Mouse (Mus musculus): ENCODE measurements around the gene Sp3. TPM values are rescaled to one million over a fixed set of nuclear protein-coding genes. Genes with fewer than 3 reads are reported as not detected.
A peak's percentile ranks its signal among the peaks of the same experiment; 100 is the strongest.

Sp3 gene
- polyA plus RNA-seq, 1 experiment from 2014 or later = 72.3 TPM

GRCm38 (mm10) chr2:73012636-73013035 lies 32.4 kb upstream of the Sp3 start:
- ATAC-seq (ENCODE audit: insufficient read depth) = no peak
- TF ChIP-seq CTCF (IDR thresholded peaks at IDR 0.05; ENCODE audit: low read depth) = no peak
- no peaks in the 10 kb centered on the region for H3K27me3 ChIP-seq (ENCODE audit: insufficient read depth, low read length)
- no peak overlapping the region for H3K9ac ChIP-seq
- no peak overlapping the region for H3K4me2 ChIP-seq
- 73% methylated on average over 19 of the region's 20 CpGs for WGBS
- peak; percentile 64 for DNase-seq
- no peak overlapping the region for H3K4me3 ChIP-seq (ENCODE audit: low read depth, low read length)
- H3K27ac ChIP-seq (ENCODE audit: low read depth) = no peak overlapping the region
- no peaks in the 10 kb centered on the region for H3K4me1 ChIP-seq (ENCODE audit: insufficient read depth)
- no peaks in the 10 kb centered on the region for H3K36me3 ChIP-seq (ENCODE audit: insufficient read depth)
- peaks cover 15% of the 10 kb centered on the region for H3K9me3 ChIP-seq (ENCODE audit: low read depth, low read length)

DNA sequence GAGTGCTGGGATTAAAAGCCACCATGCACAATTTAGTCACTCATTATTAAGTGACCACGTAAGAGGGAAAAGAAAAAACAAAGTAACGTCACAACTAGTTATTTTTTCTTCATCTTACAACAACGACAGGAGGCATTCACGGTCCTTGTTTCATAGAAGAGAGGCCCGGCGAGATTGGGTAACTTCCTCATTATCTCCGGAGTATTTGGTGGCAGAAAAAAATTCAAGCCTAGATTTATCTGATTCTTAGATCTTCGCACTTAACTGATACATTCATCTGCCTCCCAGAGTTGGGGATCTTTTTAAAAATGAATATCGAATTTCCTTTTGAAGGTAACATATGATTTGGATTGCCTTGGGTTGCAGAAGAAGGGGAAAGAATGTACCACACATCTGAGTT lies 27.2 kb upstream of the Sp3 start:
- no peak for DNase-seq
- 87% methylated on average over 9 of the region's 9 CpGs for WGBS

DNA sequence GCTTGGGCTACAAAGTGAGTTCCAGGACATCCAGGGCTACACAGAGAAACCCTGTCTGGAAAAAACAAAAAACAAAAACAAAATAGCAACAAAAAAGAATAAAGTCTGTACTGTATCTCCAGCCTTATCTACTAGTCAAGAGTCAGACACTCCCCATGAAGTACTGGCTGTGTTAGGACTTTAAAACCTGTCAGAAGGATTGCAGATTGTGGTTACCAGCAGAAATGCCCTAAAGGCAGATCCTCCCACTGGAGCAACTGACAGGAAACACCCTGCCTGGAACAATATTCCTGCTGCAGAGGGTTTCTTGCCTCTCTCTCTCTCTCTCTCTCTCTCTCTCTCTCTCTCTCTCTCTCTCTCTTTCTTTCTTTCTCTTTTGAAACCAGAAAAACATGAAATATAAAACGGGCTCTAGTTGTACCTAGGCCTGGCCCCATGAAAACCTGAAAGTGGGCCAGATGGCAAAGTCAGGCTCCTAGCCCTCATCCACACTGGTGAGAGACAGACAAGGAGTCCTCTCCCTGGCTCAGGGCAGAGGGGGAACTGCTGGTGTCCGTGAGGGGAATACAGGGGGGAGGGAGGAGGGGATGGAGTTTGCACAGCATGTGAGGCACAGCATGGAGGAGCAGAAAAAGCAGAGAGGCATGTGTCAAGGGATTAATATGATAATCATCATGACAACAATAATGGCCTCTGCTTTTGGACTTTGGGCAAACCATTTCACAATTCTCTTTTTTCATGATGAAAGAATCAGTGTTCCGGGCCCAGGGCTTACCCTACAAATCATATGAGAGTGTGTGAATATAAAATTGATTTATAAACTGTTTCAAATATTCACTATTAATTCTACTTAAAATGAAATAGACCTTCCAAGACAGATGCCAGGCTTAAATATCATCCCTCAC lies 25.6 kb upstream of the Sp3 start:
- Histone ChIP-seq H3K36me3 (ENCODE audit: insufficient read depth) (no peaks in the 10 kb centered on the region), H3K4me1 (ENCODE audit: insufficient read depth) (peaks cover 11% of the 10 kb centered on the region), H3K4me2 (no peak overlapping the region), H3K27ac (ENCODE audit: low read depth) (peak overlapping the region; percentile 91; the same call in 1 of the 2 replicates), H3K9me3 (ENCODE audit: low read depth, low read length) (peaks cover 9% of the 10 kb centered on the region), H3K4me3 (ENCODE audit: low read depth, low read length) (no peak overlapping the region), H3K9ac (no peak overlapping the region), H3K27me3 (ENCODE audit: insufficient read depth, low read length) (no peaks in the 10 kb centered on the region)
- peak; percentile 38 for DNase-seq
- 48% methylated on average over 3 of the region's 3 CpGs for WGBS
- ATAC-seq (ENCODE audit: insufficient read depth) = no peak
- no peak for TF ChIP-seq CTCF (IDR thresholded peaks at IDR 0.05; ENCODE audit: low read depth)

More for the DNA sequence above, 27.2 kb upstream of the Sp3 start:
- H3K9me3 ChIP-seq (ENCODE audit: low read depth, low read length) = peaks cover 15% of the 10 kb centered on the region
- H3K27me3 ChIP-seq (ENCODE audit: insufficient read depth, low read length) = no peaks in the 10 kb centered on the region
- H3K27ac ChIP-seq (ENCODE audit: low read depth) = no peak overlapping the region
- H3K4me2 ChIP-seq = no peak overlapping the region
- no peak overlapping the region for H3K9ac ChIP-seq
- H3K36me3 ChIP-seq (ENCODE audit: insufficient read depth) = no peaks in the 10 kb centered on the region
- no peak overlapping the region for H3K4me3 ChIP-seq (ENCODE audit: low read depth, low read length)
- no peak for ATAC-seq (ENCODE audit: insufficient read depth)
- TF ChIP-seq CTCF (IDR thresholded peaks at IDR 0.05; ENCODE audit: low read depth) = no peak
- H3K4me1 ChIP-seq (ENCODE audit: insufficient read depth) = peaks cover 11% of the 10 kb centered on the region

DNA sequence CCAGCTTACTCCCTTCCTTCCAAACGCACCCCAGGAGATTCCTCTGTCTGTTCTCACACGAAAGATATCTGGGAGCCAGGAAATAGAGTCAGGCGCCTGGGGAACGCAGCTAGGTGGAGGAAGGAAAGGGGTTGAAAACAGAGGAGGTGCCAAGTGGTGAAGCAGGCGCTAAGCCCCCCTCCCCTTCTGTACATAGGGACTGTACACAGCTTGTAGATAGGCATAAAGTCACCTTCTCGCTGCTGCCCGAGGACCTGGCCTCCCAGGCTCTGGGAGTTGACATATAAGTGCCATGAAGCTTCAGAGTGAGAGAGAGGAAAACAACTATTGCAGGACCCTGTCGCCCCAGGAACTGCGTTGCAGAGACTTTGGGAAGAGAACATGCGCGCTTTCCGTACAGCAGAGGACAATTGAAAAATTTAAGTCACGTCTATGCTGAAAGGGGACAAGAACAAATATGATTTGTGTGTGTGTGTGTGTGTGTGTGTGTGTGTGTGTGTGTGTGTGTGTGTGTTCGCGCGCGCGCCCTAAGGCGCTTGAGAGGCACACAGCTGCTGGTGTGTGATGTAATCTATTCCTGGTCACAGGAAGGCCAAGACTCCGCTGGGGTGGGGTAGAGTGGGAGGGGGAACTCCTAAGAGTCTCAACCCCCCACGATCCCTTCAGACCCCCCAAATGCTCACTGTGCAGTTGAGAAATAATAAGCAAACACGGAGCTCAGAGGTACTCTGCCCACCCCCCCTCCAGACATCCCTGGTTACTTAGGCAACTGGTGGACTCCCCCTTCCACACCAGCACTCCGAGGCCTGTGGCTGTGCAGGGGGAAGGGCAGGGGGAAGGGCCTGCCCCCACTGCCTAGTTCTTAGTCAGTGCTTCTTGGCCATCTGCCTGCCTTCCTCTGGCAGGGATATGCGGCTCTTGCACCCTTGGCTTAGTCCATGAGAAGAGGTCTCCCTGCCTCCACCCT lies 23.8 kb upstream of the Sp3 start:
- H3K4me3 ChIP-seq (ENCODE audit: low read depth, low read length) = peak overlapping the region; percentile 19
- peak overlapping the region; percentile 40 for H3K9ac ChIP-seq
- 4% methylated on average over 23 of the region's 24 CpGs for WGBS
- DNase-seq (peak; percentile 92), ATAC-seq (ENCODE audit: insufficient read depth) (peak; percentile 96)
- H3K27me3 ChIP-seq (ENCODE audit: insufficient read depth, low read length) = no peaks in the 10 kb centered on the region
- peaks cover 11% of the 10 kb centered on the region for H3K4me1 ChIP-seq (ENCODE audit: insufficient read depth)
- no peaks in the 10 kb centered on the region for H3K36me3 ChIP-seq (ENCODE audit: insufficient read depth)
- TF ChIP-seq CTCF (IDR thresholded peaks at IDR 0.05; ENCODE audit: low read depth) = no peak
- peak overlapping the region; percentile 91 for H3K27ac ChIP-seq (ENCODE audit: low read depth)
- H3K9me3 ChIP-seq (ENCODE audit: low read depth, low read length) = no peaks in the 10 kb centered on the region
- peak overlapping the region; percentile 57 for H3K4me2 ChIP-seq

DNA sequence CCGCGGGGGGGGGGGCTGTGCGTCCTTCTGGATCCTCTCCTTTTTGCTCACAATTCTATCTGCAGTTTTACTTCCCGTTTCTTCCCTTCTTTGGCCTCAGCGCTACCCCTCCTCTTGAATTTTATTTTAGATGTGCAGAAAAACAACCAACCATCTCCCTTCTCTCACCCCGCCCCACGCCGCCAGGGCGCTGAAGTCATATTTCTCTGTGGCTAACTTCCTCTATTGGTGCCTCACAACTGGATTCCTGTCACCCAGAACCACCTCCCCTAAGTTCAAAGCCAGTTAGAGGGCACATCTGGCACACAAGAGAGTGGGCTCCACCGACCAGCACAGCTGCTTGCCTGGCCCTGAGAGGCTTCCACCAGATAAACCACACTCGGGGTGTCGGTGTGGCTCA lies 22.8 kb upstream of the Sp3 start:
- Histone ChIP-seq H3K27me3 (ENCODE audit: insufficient read depth, low read length) (no peaks in the 10 kb centered on the region), H3K9me3 (ENCODE audit: low read depth, low read length) (no peaks in the 10 kb centered on the region), H3K27ac (ENCODE audit: low read depth) (peak overlapping the region; percentile 91), H3K9ac (no peak overlapping the region), H3K4me2 (peak overlapping the region; percentile 57), H3K4me3 (ENCODE audit: low read depth, low read length) (no peak overlapping the region), H3K4me1 (ENCODE audit: insufficient read depth) (peaks cover 11% of the 10 kb centered on the region), H3K36me3 (ENCODE audit: insufficient read depth) (no peaks in the 10 kb centered on the region)
- ATAC-seq (ENCODE audit: insufficient read depth) = no peak
- WGBS = 37% methylated on average over 12 of the region's 12 CpGs
- no peak for TF ChIP-seq CTCF (IDR thresholded peaks at IDR 0.05; ENCODE audit: low read depth)
- DNase-seq = peak; percentile 26

DNA sequence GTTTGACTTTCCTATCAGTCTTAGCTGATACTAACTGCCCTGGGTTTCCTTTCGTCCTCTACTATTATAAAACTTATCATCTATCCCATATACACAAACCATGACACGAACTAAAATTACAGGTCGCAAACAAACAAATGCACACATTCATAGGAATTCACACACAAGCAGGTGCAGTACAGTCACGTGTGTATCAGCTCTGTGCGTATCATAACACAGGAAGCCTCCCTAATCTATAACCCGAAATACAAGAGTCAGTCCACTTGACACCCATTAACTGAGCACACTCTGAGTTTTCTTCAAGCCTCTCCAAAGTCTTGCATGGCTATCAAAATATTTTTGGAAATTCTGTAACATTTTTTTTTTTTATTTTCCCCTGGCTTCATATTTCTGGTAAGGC lies 22.2 kb upstream of the Sp3 start:
- Histone ChIP-seq H3K27me3 (ENCODE audit: insufficient read depth, low read length) (no peaks in the 10 kb centered on the region), H3K27ac (ENCODE audit: low read depth) (no peak overlapping the region), H3K9me3 (ENCODE audit: low read depth, low read length) (no peaks in the 10 kb centered on the region), H3K9ac (no peak overlapping the region), H3K4me1 (ENCODE audit: insufficient read depth) (peaks cover 11% of the 10 kb centered on the region), H3K4me2 (no peak overlapping the region), H3K4me3 (ENCODE audit: low read depth, low read length) (no peak overlapping the region), H3K36me3 (ENCODE audit: insufficient read depth) (no peaks in the 10 kb centered on the region)
- ATAC-seq (ENCODE audit: insufficient read depth) = no peak
- DNase-seq = no peak
- TF ChIP-seq CTCF (IDR thresholded peaks at IDR 0.05; ENCODE audit: low read depth) = no peak
- 80% methylated on average over 6 of the region's 6 CpGs for WGBS

Data from lung, embryonic 14.5 days (tissue).